Mouse (Mus musculus) G1E (cell line): Measurements from ENCODE around the gene Ebf4. TPM values are rescaled to one million over a fixed set of nuclear protein-coding genes. Genes with fewer than 3 reads are reported as not detected.

ENCODE experiments used
- ATAC-seq: 2 replicates; pipeline ENCODE4 v1.8.0; 2016; ENCODE audit warnings: mild to moderate bottlenecking; ENCODE audit not compliant: insufficient number of reproducible peaks, poor library complexity, low FRiP score, severe bottlenecking; ENCODE audit errors: extremely low read depth
- DNase-seq: peaks from one replicate; pipeline ENCODE4 v3.0.0; 2012; ENCODE audit warnings: low spot score
- H3K27me3 ChIP-seq: 2 replicates; pipeline ENCODE4 v1.6.1; 2012; ENCODE audit warnings: mild to moderate bottlenecking, low read length, inconsistent platforms; ENCODE audit not compliant: insufficient read depth
- H3K36me3 ChIP-seq: replicated peaks from 2 replicates; pipeline ENCODE3; 2012; ENCODE audit warnings: mild to moderate bottlenecking, inconsistent platforms
- H3K4me1 ChIP-seq: 2 replicates; pipeline ENCODE4 v1.6.1; 2012; ENCODE audit warnings: low read depth, low read length, inconsistent platforms, mixed read lengths; ENCODE audit not compliant: insufficient read depth
- H3K4me3 ChIP-seq: 2 replicates; pipeline ENCODE4 v1.5.1; 2012; ENCODE audit warnings: low read depth, mild to moderate bottlenecking, inconsistent platforms, low read length, moderate library complexity, mixed read lengths
- H3K9me3 ChIP-seq: replicated peaks from 2 replicates; pipeline ENCODE4 v1.6.1; 2012; ENCODE audit warnings: inconsistent platforms
- CTCF ChIP-seq: IDR thresholded peaks from 2 replicates; pipeline ENCODE4 v1.5.1; 2012; ENCODE audit warnings: low read depth, low read length, inconsistent platforms, mixed read lengths
- GATA1 ChIP-seq: IDR thresholded peaks from 2 replicates; pipeline ENCODE4 v1.6.1; 2012; ENCODE audit warnings: borderline replicate concordance, low read length, inconsistent platforms, mixed read lengths
- GATA2 ChIP-seq: IDR thresholded peaks from 2 replicates; pipeline ENCODE4 v1.6.1; 2012; ENCODE audit warnings: low read depth, low read length, inconsistent platforms, borderline replicate concordance
- POLR2AphosphoS5 ChIP-seq: IDR thresholded peaks from 2 replicates; pipeline ENCODE4 v1.6.1; 2012; ENCODE audit warnings: low read depth, low read length, inconsistent platforms; ENCODE audit not compliant: insufficient replicate concordance
- TAL1 ChIP-seq: conservative IDR thresholded peaks from 2 replicates; pipeline ENCODE4 v1.6.1; 2012; ENCODE audit warnings: low read depth, low read length, inconsistent platforms, mixed read lengths
- polyA plus RNA-seq: library from polyadenylated mRNA; stranded (reverse); fragments of >175 nt; gene quantifications from 2 replicates; pipeline ENCODE4 v1.2.3, GENCODE M21; 2012
- total RNA-seq, 2 experiments: library from RNA; stranded (forward) in 1 of 2; stranded (reverse) in 1 of 2; fragments of 200-1000 nt in 1 of 2; fragments of >200 nt in 1 of 2; fragmentation: Nextera tagmentation in 1 of 2; gene quantifications; 2 replicates each; pipeline ENCODE4 v1.2.3; 2014 to 2017

Gene Ebf4
- total and polyA plus RNA-seq, 3 experiments: 0.83 TPM; not detected in 2

DNA sequence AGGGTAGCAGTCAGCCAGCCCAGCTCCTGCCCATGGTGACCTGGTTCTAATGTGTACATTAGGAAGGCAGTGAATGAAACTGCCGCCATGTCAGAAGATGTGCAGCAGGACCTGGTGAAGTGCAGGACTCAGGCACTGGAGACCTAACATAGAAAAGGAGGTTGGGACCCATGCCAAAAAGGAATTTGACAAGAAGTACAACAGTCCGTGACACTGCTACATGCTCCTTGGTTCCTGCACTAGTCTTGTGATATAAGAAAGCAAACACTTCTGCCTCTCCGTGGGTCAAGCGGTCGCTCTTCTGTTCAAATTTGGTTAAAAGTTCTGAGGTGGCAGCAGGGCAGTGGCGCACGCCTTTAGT is 46.2 kb downstream of the Ebf4 start:
- no peak for TF ChIP-seq GATA1
- no peak for TF ChIP-seq GATA2
- TF ChIP-seq TAL1: no peak
- no peak for TF ChIP-seq POLR2AphosphoS5
- TF ChIP-seq CTCF: no peak
- H3K36me3 ChIP-seq: no peaks in the 10 kb centered on the region
- no peak overlapping the region for H3K4me3 ChIP-seq
- ATAC-seq (no peak), DNase-seq (no peak)
- peaks cover 5% of the 10 kb centered on the region; the same call in 1 of the 2 replicates for H3K4me1 ChIP-seq
- H3K9me3 ChIP-seq: no peaks in the 10 kb centered on the region
- H3K27me3 ChIP-seq: peaks cover 13% of the 10 kb centered on the region; the same call in 1 of the 2 replicates

DNA sequence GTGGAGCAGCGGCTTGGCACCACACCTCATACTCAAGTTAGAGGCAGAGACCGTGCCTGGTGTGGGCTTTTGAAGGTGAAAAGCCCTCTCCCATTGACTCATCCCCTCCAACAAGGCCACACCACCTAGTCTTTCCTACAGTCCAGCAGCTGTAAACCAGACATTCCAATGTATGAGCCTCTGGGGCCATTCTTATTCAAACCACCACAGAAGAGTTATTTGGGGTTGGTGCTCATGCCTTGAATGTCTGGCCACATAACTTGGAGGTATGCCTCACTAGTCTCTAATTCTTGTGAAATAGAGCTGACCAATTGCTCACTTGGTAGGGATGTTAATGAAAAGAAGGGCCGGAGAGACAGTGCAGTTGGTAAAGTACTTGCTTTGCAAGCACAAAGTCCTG is 55.4 kb downstream of the Ebf4 start:
- H3K4me1 ChIP-seq: no peaks in the 10 kb centered on the region
- no peaks in the 10 kb centered on the region for H3K36me3 ChIP-seq
- ATAC-seq (no peak), DNase-seq (no peak)
- H3K27me3 ChIP-seq: peaks cover 13% of the 10 kb centered on the region; the same call in 1 of the 2 replicates
- H3K9me3 ChIP-seq: no peaks in the 10 kb centered on the region
- no peak overlapping the region for H3K4me3 ChIP-seq
- no peak for TF ChIP-seq POLR2AphosphoS5
- no peak for TF ChIP-seq GATA1
- TF ChIP-seq GATA2: no peak
- TF ChIP-seq TAL1: no peak
- TF ChIP-seq CTCF: no peak

DNA sequence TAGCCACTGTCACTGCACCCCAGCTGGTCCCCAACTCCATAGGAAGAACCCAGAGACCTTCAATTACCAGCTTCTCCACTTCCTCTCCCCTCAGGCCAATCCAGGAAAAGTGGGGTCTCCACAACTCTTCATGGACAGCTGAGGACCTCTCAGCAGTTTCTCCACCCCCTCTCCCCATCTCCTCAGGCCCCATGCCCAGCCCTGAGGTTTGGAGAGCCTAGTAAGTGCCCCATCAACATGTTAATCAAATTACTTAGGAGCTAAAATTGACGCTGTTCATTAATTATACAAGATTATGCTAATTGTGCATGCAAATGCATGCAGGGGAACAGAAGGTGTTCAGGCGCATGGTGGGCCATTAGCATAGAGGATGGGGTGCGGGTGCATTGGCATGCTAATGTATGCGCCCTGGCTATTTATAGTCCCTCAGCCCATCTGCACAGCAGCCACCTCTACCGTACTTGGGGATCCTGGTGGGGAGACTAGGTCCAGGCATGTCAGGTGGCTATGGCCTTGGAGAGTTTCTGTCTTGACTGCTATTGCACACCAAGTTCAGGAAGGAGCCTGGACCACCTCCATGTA is 56.9 kb downstream of the Ebf4 start:
- H3K36me3 ChIP-seq: no peaks in the 10 kb centered on the region
- TF ChIP-seq POLR2AphosphoS5 (no peak), TAL1 (no peak), GATA2 (no peak), GATA1 (no peak), CTCF (no peak)
- no peak for ATAC-seq
- no peak for DNase-seq
- H3K27me3 ChIP-seq: peaks cover 7% of the 10 kb centered on the region; the same call in 1 of the 2 replicates
- no peaks in the 10 kb centered on the region for H3K9me3 ChIP-seq
- H3K4me1 ChIP-seq: no peaks in the 10 kb centered on the region
- no peak overlapping the region for H3K4me3 ChIP-seq

DNA sequence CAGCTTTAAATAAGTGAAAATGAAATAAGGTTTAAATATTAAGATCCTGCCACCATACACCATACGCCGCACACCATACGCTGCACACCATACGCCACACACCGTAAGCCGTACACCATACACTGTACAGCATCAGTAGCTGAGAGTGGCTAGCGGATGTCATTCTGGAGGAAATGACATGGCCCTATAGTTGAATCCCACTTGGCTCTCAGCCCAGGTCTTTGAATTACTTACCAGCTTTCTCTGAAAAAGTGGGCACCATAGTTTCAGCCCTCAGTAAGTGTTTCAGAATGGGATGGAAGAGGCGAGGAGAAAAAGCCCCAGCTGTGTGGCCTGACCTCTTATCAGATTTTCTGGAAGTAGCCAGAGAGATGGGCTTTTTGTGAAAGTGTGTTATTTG is 58.4 kb downstream of the Ebf4 start:
- Histone ChIP-seq H3K4me1 (no peaks in the 10 kb centered on the region), H3K27me3 (peaks cover 2% of the 10 kb centered on the region; the same call in 1 of the 2 replicates), H3K36me3 (no peaks in the 10 kb centered on the region), H3K4me3 (no peak overlapping the region), H3K9me3 (no peaks in the 10 kb centered on the region)
- ATAC-seq: no peak
- no peak for DNase-seq
- no peak for TF ChIP-seq GATA1

DNA sequence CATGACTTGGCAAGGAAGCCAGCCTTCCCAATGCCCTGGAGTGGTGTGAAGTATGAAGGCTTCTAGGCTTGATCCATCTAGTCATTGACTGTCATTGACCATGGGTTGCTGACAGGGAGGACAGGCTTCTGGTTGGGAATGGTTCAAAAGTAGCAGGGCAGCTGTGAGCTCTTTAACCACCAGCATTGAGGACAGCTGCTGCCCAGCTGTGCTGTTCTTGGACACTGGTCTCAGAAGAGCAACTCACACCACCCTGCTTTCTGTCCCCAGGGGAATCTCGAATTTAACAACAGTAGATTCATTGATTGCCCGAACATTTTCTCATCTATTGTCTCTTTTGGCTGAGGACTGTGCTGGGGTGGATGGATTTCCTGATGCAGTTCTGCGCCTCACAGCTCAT is 58.9 kb downstream of the Ebf4 start:
- Histone ChIP-seq H3K9me3 (no peaks in the 10 kb centered on the region), H3K4me3 (no peak overlapping the region), H3K27me3 (peaks cover 2% of the 10 kb centered on the region; the same call in 1 of the 2 replicates), H3K36me3 (no peaks in the 10 kb centered on the region), H3K4me1 (no peaks in the 10 kb centered on the region)
- TF ChIP-seq CTCF (no peak), TAL1 (no peak), GATA1 (no peak), POLR2AphosphoS5 (no peak)
- DNase-seq (no peak), ATAC-seq (no peak)

DNA sequence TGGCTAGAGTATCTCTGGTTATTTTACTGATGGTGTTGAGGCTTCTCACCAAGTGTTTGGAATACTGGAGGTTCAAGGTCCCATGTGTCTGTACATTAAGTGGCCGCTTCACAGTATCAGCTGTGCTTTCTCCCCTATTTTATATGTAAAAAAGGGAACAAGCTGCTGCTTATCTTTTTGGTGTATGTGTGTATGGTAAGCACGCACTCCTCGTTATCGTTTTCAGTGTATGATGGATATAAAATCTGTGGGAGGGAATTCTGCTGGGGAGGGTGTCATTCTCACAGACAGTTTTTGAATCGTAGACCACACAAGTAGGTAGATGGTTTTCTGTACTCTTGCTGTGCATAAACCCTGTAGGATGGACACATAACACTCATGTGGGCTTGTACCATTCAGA is 62.6 kb downstream of the Ebf4 start:
- no peaks in the 10 kb centered on the region for H3K36me3 ChIP-seq
- no peak overlapping the region for H3K4me3 ChIP-seq
- DNase-seq (no peak), ATAC-seq (no peak)
- no peak for TF ChIP-seq GATA1
- TF ChIP-seq CTCF: no peak
- no peak for TF ChIP-seq GATA2
- TF ChIP-seq TAL1: no peak
- TF ChIP-seq POLR2AphosphoS5: no peak
- H3K27me3 ChIP-seq: peaks cover 14% of the 10 kb centered on the region; the same call in 1 of the 2 replicates
- H3K4me1 ChIP-seq: no peaks in the 10 kb centered on the region; the same call in 1 of the 2 replicates
- H3K9me3 ChIP-seq: no peaks in the 10 kb centered on the region
